Mouse (Mus musculus): ENCODE measurements around the gene Tfap2e.

DNA sequence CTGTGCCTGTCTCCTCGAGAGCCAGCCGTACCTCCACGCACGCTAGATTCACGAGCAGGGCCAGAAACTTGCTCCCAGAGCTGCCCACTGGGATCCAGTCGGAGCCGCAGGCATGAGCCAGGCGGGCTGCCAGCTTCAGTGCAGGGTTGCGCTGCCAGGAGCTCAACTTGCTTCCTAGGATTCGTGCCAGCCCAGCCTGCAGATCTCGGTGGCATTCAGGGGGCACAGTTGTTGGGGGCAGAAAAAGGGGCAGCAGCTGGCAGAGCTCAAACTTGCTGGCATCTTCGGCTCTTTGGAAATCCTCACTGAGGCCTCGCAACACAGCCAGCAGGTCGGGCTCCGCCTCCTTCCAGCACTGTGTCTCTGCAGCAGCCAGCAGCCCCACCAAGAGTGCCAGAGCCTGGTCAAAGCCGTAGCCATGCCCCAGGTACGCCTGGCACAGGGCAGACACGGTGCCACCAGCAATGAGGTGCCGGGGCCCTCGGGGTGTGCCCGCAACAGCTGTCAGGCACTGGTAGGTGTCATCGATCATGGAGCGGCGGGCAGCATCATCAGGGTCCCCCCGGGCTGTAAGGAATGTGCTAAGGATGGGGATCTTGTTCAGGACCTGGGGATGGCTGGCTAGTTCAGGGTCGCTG, 14.1 kb upstream of the Tfap2e start:
- TF ChIP-seq CTCF (IDR thresholded peaks at IDR 0.05; ENCODE audit: low read depth, low read length) (no peak), POLR2A (IDR thresholded peaks at IDR 0.05; ENCODE audit: extremely low read depth, insufficient read depth, low read length) (no peak)

Data from liver, adult 2 months (tissue).